Mouse (Mus musculus) neural tube, embryonic 12.5 days (tissue): ENCODE results near the gene Nfya. TPM values are rescaled to one million over a fixed set of nuclear protein-coding genes. Genes with fewer than 3 reads are reported as not detected.

Source experiments
- ATAC-seq: fragments of 200-750 bp; cut with Nextera tagmentation; 2 replicates; pipeline ENCODE4 v1.8.0; 2017; ENCODE audit warnings: low read depth, mild to moderate bottlenecking, moderate TSS enrichment, moderate library complexity; ENCODE audit not compliant: low FRiP score
- H3K27ac ChIP-seq: fragments of 300-500 bp; sonication (generic); 2 replicates; pipeline ENCODE4 v1.5.1; 2016
- H3K27me3 ChIP-seq: fragments of 300-500 bp; sonication (generic); replicated peaks from 2 replicates; pipeline ENCODE4 v1.6.1; 2016; ENCODE audit warnings: mild to moderate bottlenecking
- H3K36me3 ChIP-seq: fragments of 300-500 bp; sonication (generic); 2 replicates; pipeline ENCODE4 v1.6.1; 2016; ENCODE audit warnings: mild to moderate bottlenecking
- H3K4me1 ChIP-seq: fragments of 300-500 bp; sonication (generic); 2 replicates; pipeline ENCODE4 v1.6.1; 2016
- H3K4me2 ChIP-seq: fragments of 300-500 bp; sonication (generic); replicated peaks from 2 replicates; pipeline ENCODE4 v1.6.1; 2016; ENCODE audit warnings: mild to moderate bottlenecking
- H3K4me3 ChIP-seq: fragments of 300-500 bp; sonication (generic); 2 replicates; pipeline ENCODE4 v1.5.1; 2016
- H3K9ac ChIP-seq: fragments of 300-500 bp; sonication (generic); 2 replicates; pipeline ENCODE4 v1.6.1; 2016; ENCODE audit warnings: mild to moderate bottlenecking
- H3K9me3 ChIP-seq: fragments of 300-500 bp; sonication (generic); 2 replicates; pipeline ENCODE4 v1.6.1; 2016; ENCODE audit warnings: mild to moderate bottlenecking
- WGBS: fragments of 180-500 bp; shearing (Covaris S2); methylation state at CpG from one replicate; pipeline ENCODE4 v1.1.7; 2016; 5-methylcytosine and 5-hydroxymethylcytosine counted together
- polyA plus RNA-seq: library from polyadenylated mRNA; unstranded; fragments of >200 nt; fragmentation: Nextera tagmentation; extraction: Ambion mirVana; gene quantifications from 2 replicates; pipeline ENCODE4 v1.2.1, GENCODE M21; 2016

The Nfya gene
- polyA plus RNA-seq = 16.3 and 17.4 TPM in 2 replicates

DNA sequence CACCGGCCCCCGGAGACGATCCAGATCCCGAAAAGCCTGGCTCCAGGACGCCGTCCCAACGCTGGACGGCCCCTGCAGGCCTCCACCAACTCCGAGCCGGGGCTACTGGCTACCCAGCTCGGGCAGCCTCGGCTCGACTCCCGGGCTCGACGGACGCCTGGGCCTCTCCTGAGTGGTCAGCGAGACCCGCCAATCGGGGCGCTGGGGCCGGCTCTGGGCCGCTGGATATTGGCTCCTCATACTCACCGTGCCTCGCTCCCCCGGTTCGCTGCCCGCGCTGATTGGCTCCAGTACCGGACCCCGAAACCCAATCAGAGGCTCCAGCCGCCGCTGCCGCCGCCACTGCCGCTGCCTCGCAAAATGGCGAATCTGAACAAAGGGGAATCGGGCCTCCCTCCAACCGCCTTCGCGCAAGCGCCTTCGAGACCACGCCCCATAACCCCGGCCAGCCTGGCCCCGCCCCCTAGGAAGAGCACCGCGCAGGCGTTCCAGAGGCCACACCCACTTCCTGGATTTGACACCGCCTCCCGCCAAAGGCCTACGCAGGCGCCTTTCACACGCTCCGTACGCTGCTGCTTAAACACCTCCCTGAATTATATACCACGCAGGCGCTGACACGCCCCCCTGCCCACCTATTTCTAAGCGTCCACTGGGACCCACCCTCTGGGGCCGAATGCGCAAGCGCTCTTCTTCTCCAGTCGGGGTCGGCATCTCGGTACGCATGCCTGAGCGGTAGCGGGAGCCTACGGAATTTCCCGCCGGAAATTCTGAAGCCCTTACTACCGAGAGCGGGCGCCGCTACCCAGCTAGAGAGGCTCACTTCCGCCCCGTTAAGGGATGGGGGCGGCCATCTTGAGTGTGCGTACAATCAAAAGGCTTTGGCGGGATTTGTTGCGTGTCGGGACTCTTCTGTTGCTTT, at the start of gene Nfya, which contains the start of gene Oard1:
Gene Nfya, minus strand, starts transcription at position 527 of the 919 bp plus-strand sequence.
Gene Oard1, plus strand, starts transcription at position 635 of the 919 bp plus-strand sequence.
- Histone ChIP-seq H3K4me1 (peaks cover 20% of the 10 kb centered on the region), H3K27me3 (no peaks in the 10 kb centered on the region), H3K4me3 (peak within 1 kb of the TSS; percentile 85), H3K27ac (peak within 1 kb of the TSS; percentile 99), H3K36me3 (peaks cover 11% of the 10 kb centered on the region), H3K4me2 (peak within 1 kb of the TSS; percentile 86), H3K9ac (peak within 1 kb of the TSS; percentile 98), H3K9me3 (no peaks in the 10 kb centered on the region)
- peak; percentile 96 for ATAC-seq
- WGBS = under 1% methylated on average over 84 of the region's 84 CpGs

DNA sequence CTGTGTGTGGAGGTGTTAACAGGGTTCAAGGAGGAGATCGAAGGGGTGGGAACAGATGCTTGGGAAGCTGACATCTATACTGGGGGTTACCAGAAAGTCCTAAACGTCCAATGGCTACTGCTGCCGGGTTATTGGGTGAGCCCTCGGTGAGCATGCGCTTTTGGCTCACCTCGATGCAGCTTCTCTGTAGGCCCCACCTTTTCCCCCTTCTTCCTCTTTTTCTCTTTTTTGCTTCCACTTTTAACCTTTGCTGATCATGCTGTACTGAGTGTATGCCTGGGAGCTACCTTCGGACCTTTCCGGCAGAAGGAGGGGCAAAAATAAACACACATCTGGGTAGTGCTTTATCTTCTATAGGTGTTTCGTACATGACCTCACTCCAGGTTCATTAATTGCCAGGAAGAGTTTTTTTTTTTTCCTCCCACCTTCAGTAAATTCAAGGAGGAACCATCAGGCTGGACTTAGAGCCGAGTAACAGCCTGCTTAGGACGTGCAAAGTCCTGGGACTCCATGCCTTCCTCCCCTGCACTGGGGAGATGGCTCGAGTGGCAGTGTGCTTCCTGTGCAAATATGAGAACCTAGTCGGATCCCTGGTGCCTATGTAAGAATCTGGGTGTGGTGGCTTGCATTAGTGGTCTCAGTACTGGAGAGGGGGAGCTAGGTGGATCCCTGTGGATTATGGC, 48.4 kb upstream of the Nfya start:
- ATAC-seq = no peak
- Histone ChIP-seq H3K9ac (no peak overlapping the region), H3K36me3 (no peaks in the 10 kb centered on the region)

GRCm38 (mm10) chr17:48455955-48456354, 46.2 kb upstream of the Nfya start:
- 79% methylated on average over 2 of the region's 2 CpGs for WGBS
- H3K27me3 ChIP-seq = no peaks in the 10 kb centered on the region
- H3K36me3 ChIP-seq = no peaks in the 10 kb centered on the region
- ATAC-seq = no peak
- no peak overlapping the region for H3K27ac ChIP-seq
- no peaks in the 10 kb centered on the region for H3K4me1 ChIP-seq
- H3K4me2 ChIP-seq = no peak overlapping the region
- H3K9ac ChIP-seq = no peak overlapping the region
- H3K9me3 ChIP-seq = no peaks in the 10 kb centered on the region
- no peak overlapping the region for H3K4me3 ChIP-seq

More for the DNA sequence above, 48.4 kb upstream of the Nfya start:
- Histone ChIP-seq H3K9me3 (no peaks in the 10 kb centered on the region), H3K4me1 (no peaks in the 10 kb centered on the region), H3K4me3 (no peak overlapping the region), H3K27ac (no peak overlapping the region), H3K27me3 (no peaks in the 10 kb centered on the region), H3K4me2 (no peak overlapping the region)
- 85% methylated on average over 13 of the region's 13 CpGs for WGBS

DNA sequence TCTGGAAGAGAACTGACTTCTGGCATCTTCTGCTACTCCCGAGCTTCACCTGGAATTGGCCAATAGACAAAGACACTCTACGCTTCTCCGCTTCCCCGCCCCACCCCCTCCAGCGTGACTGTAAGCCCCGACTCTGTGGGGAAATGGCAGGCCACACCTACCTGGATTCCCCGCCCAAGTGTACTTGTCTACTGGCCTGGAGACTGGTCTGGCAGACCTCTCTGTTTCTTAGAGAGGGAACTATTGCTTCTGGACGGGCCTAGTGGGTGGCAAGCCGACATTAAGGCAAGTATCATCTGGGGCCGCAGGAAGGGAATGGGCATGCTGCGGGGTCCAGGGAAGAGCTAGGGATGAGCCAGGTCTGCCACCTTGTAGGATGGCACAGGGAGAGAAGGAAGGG, 45.0 kb upstream of the Nfya start, which contains the start of gene Unc5cl:
Gene Unc5cl, plus strand, starts transcription at position 214 of the 400 bp plus-strand sequence.
- Histone ChIP-seq H3K27me3 (no peaks in the 10 kb centered on the region), H3K4me2 (no peak within 1 kb of the TSS)

DNA sequence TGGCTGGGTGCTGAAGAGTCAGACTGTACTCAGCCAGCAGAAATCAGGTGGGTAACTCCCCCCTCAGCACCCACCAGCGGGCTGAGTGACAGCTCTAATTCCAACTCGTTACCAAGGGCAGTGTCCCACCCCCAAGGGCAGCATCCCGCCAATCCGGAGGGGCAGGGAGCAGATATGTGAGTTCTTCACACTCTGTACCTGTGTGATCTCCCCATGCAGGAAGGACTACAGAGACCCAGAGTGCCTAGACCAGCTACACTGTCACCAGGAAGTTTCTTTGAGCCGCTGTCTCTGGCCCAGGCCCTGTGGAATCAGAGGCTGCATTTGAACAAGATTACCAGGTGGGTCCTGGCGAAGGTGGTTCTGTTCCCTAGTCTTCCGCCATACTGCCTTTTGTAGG, 44.5 kb upstream of the Nfya start:
- WGBS = 66% methylated on average over 7 of the region's 7 CpGs
- no peak overlapping the region for H3K4me3 ChIP-seq
- H3K36me3 ChIP-seq = no peaks in the 10 kb centered on the region
- H3K4me2 ChIP-seq = no peak overlapping the region
- H3K9ac ChIP-seq = no peak overlapping the region
- no peaks in the 10 kb centered on the region for H3K4me1 ChIP-seq
- H3K27me3 ChIP-seq = no peaks in the 10 kb centered on the region
- ATAC-seq = no peak
- H3K9me3 ChIP-seq = no peaks in the 10 kb centered on the region
- H3K27ac ChIP-seq = no peak overlapping the region

More for the DNA sequence above, 45.0 kb upstream of the Nfya start, which contains the start of gene Unc5cl:
- no peaks in the 10 kb centered on the region for H3K36me3 ChIP-seq
- no peaks in the 10 kb centered on the region for H3K4me1 ChIP-seq
- H3K27ac ChIP-seq = no peak within 1 kb of the TSS
- H3K9me3 ChIP-seq = no peaks in the 10 kb centered on the region
- H3K4me3 ChIP-seq = no peak within 1 kb of the TSS
- 57% methylated on average over 11 of the region's 11 CpGs for WGBS
- no peak for ATAC-seq
- H3K9ac ChIP-seq = no peak within 1 kb of the TSS

DNA sequence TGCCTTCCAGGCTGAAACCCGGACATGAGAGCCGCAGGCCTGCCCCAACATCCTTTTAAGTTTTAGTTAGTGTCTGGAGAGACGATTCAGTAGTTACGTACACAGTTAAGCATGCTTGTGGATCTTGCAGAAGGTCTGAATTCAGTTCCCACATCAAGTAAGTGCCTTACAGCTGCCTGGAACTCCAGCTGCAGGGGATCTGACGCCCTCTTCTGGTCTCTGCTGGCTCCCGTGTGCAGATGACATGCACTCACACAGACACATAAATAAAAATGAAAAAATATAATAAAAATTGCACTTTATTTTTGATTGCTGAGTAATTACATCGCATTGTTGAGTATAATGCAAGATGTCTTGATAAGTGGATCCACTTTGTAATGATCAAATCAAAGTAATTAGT, 43.8 kb upstream of the Nfya start:
- no peak for ATAC-seq
- Histone ChIP-seq H3K9ac (no peak overlapping the region), H3K27ac (no peak overlapping the region), H3K4me2 (no peak overlapping the region), H3K27me3 (no peaks in the 10 kb centered on the region), H3K4me1 (no peaks in the 10 kb centered on the region), H3K36me3 (no peaks in the 10 kb centered on the region), H3K9me3 (no peaks in the 10 kb centered on the region), H3K4me3 (no peak overlapping the region)
- 75% methylated on average over 7 of the region's 7 CpGs for WGBS

- Histone ChIP-seq H3K27me3 (no peaks in the 10 kb centered on the region), H3K27ac (no peak overlapping the region), H3K4me1 (no peaks in the 10 kb centered on the region), H3K9ac (no peak overlapping the region), H3K9me3 (no peaks in the 10 kb centered on the region), H3K4me3 (no peak overlapping the region), H3K36me3 (no peaks in the 10 kb centered on the region), H3K4me2 (no peak overlapping the region)
- ATAC-seq = no peak
- WGBS = 77% methylated on average over 9 of the region's 9 CpGs
These were observed 42.2 kb upstream of the Nfya start for GRCm38 (mm10) chr17:48451753-48452444.

GRCm38 (mm10) chr17:48451353-48451675, 41.6 kb upstream of the Nfya start, which contains the start of gene Tspo2:
Gene Tspo2, minus strand, starts transcription at chr17:48451522.
- no peak within 1 kb of the TSS for H3K9ac ChIP-seq
- no peak within 1 kb of the TSS for H3K4me3 ChIP-seq
- no peaks in the 10 kb centered on the region for H3K9me3 ChIP-seq
- no peaks in the 10 kb centered on the region for H3K27me3 ChIP-seq
- H3K4me2 ChIP-seq = no peak within 1 kb of the TSS
- no peaks in the 10 kb centered on the region for H3K36me3 ChIP-seq
- no peaks in the 10 kb centered on the region for H3K4me1 ChIP-seq
- WGBS = 60% methylated on average over 7 of the region's 7 CpGs
- no peak within 1 kb of the TSS for H3K27ac ChIP-seq
- ATAC-seq = no peak

DNA sequence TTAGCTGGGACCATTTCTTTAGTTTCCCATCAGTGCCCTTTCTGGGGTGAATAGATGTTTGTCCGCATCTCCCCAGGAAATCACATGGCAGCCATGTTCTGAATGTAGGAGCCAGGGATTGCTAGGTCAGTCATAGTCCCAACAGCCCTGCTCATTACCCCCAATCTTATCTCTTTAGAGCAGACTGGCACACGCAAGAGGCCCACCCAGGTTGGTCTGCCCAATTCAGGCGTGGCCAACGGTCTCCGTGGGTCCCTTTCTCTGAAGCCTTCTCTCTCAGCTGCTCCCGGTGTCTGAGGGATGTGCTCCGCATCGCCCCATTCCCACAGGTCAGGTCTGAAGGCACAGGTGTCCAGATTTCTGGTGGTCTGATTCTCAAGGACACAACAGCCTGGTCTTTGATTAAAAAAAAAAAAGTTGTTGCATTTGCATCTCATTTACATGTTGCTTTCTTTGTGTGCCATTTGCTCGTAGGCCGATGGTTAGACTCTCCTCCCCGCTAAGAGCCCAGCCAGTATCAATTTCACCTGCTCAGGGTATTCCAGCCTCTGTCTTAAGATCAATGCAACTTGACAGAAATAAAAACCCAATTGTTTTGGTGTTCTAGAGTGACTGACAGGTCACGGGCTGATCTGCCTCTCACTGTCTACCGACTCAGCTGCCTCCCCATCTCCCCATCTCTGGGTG, 41.1 kb upstream of the Nfya start:
- H3K27ac ChIP-seq = no peak overlapping the region
- no peaks in the 10 kb centered on the region for H3K27me3 ChIP-seq
- H3K4me2 ChIP-seq = no peak overlapping the region
- ATAC-seq = no peak
- H3K4me3 ChIP-seq = no peak overlapping the region
- H3K9me3 ChIP-seq = no peaks in the 10 kb centered on the region
- no peaks in the 10 kb centered on the region for H3K36me3 ChIP-seq
- 83% methylated on average over 13 of the region's 13 CpGs for WGBS
- no peak overlapping the region for H3K9ac ChIP-seq
- no peaks in the 10 kb centered on the region for H3K4me1 ChIP-seq

- no peak overlapping the region for H3K4me3 ChIP-seq
- WGBS = 84% methylated on average over 8 of the region's 8 CpGs
- ATAC-seq = no peak
- no peaks in the 10 kb centered on the region for H3K27me3 ChIP-seq
- H3K4me2 ChIP-seq = no peak overlapping the region
- no peak overlapping the region for H3K9ac ChIP-seq
- H3K9me3 ChIP-seq = no peaks in the 10 kb centered on the region
- H3K36me3 ChIP-seq = no peaks in the 10 kb centered on the region
- H3K27ac ChIP-seq = no peak overlapping the region
- no peaks in the 10 kb centered on the region for H3K4me1 ChIP-seq
These were observed 38.0 kb upstream of the Nfya start for GRCm38 (mm10) chr17:48447675-48448074.

DNA sequence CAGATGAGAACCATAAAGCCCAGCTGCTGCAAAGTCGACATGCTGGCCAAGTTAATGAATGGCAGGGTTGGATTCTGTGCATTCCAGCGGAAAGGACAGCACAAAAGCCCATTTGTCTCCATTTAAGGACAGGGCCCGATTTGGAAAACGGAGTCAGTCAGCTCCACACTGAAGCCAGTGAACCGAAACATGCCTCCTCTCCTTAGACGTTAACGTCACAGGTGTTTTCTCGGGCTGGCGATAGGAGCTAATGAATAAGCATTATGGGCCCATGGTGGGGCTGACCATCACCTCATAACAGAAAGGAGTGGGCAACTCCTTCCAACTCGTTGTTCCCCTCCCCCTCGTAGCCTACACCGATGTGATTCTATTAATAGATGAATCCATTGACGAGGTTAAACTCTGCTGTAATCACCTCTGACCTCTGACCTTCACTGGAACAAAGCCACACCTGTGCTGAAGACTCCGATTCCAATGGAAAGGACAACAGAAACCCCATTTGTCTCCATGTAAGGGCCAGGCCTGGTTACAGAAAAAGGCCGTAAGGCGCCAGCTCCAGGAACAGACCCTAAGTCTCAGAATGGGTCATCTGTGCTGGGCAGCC, 33.9 kb upstream of the Nfya start:
- Histone ChIP-seq H3K9ac (no peak overlapping the region), H3K27me3 (no peaks in the 10 kb centered on the region), H3K4me1 (no peaks in the 10 kb centered on the region), H3K27ac (no peak overlapping the region), H3K9me3 (no peaks in the 10 kb centered on the region), H3K4me3 (no peak overlapping the region), H3K4me2 (no peak overlapping the region), H3K36me3 (no peaks in the 10 kb centered on the region)
- no peak for ATAC-seq
- WGBS = 56% methylated on average over 16 of the region's 16 CpGs
